Mouse (Mus musculus): ENCODE measurements around the gene Gm11111. TPM values are rescaled to one million over a fixed set of nuclear protein-coding genes. Genes with fewer than 3 reads are reported as not detected.

Gm11111 gene
- polyA plus RNA-seq, 1 experiment: not detected

DNA sequence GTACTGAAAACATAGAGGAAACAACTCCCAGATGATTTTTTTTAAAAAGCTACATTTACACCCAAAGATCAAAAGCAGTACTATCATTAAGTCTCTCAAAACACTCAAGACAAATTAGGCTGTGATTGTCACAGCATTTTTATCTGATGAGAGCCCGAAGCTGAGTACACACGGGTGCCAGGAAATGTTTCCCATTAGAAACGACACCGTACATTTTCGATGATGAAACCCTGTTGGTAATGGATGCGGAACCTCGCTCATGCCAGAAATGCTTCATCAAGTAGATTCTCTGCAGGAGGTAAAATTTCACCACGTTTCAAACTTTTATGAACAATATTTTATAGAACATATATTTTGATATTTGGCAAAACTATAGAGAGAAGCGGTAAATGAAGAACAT, 10.3 kb downstream of the Gm11111 start:
- Histone ChIP-seq H3K79me2 (ENCODE audit: control insufficient read depth, insufficient read depth) (no peaks in the 10 kb centered on the region), H3K4me3 (ENCODE audit: insufficient read depth, poor library complexity, severe bottlenecking) (no peak overlapping the region), H3ac (ENCODE audit: control insufficient read depth, insufficient read length, low read depth) (no peak overlapping the region), H3K36me3 (ENCODE audit: control insufficient read depth, insufficient read depth) (no peaks in the 10 kb centered on the region), H3K79me3 (ENCODE audit: low read depth) (no peaks in the 10 kb centered on the region), H3K27me3 (ENCODE audit: control insufficient read depth, insufficient read depth, insufficient read length) (peaks cover 3% of the 10 kb centered on the region)
- TF ChIP-seq MYOG (IDR thresholded peaks at IDR 0.05; ENCODE audit: control insufficient read depth, extremely low read depth, insufficient read length): no peak
- no peak for TF ChIP-seq CEBPB (IDR thresholded peaks at IDR 0.05; ENCODE audit: low read depth)
- TF ChIP-seq USF1 (IDR thresholded peaks at IDR 0.05; ENCODE audit: low read depth): no peak
- no peak for TF ChIP-seq FOSL1 (IDR thresholded peaks at IDR 0.05; ENCODE audit: insufficient read depth, low read length, poor library complexity, severe bottlenecking)
- no peak for TF ChIP-seq CTCF (IDR thresholded peaks at IDR 0.05; ENCODE audit: control insufficient read depth, insufficient read depth, insufficient read length)
- TF ChIP-seq MYOD1 (IDR thresholded peaks at IDR 0.05; ENCODE audit: control insufficient read depth, insufficient read length, low read depth): no peak
- TF ChIP-seq MAX (IDR thresholded peaks at IDR 0.05): no peak

GRCm38 (mm10) chr5:98563801-98564200, 11.3 kb downstream of the Gm11111 start:
- H3ac ChIP-seq (ENCODE audit: control insufficient read depth, insufficient read length, low read depth): no peak overlapping the region
- no peaks in the 10 kb centered on the region for H3K36me3 ChIP-seq (ENCODE audit: control insufficient read depth, insufficient read depth)
- H3K79me3 ChIP-seq (ENCODE audit: low read depth): no peaks in the 10 kb centered on the region
- TF ChIP-seq MYOG (IDR thresholded peaks at IDR 0.05; ENCODE audit: control insufficient read depth, extremely low read depth, insufficient read length) (no peak), USF1 (IDR thresholded peaks at IDR 0.05; ENCODE audit: low read depth) (no peak), MAX (IDR thresholded peaks at IDR 0.05) (no peak), FOSL1 (IDR thresholded peaks at IDR 0.05; ENCODE audit: insufficient read depth, low read length, poor library complexity, severe bottlenecking) (no peak), MYOD1 (IDR thresholded peaks at IDR 0.05; ENCODE audit: control insufficient read depth, insufficient read length, low read depth) (no peak), CTCF (IDR thresholded peaks at IDR 0.05; ENCODE audit: control insufficient read depth, insufficient read depth, insufficient read length) (no peak), CEBPB (IDR thresholded peaks at IDR 0.05; ENCODE audit: low read depth) (no peak)
- no peak overlapping the region for H3K4me3 ChIP-seq (ENCODE audit: insufficient read depth, poor library complexity, severe bottlenecking)
- H3K79me2 ChIP-seq (ENCODE audit: control insufficient read depth, insufficient read depth): no peaks in the 10 kb centered on the region
- peaks cover 3% of the 10 kb centered on the region for H3K27me3 ChIP-seq (ENCODE audit: control insufficient read depth, insufficient read depth, insufficient read length)

- Histone ChIP-seq H3K36me3 (ENCODE audit: control insufficient read depth, insufficient read depth) (no peaks in the 10 kb centered on the region), H3K4me3 (ENCODE audit: insufficient read depth, poor library complexity, severe bottlenecking) (no peak overlapping the region), H3K79me2 (ENCODE audit: control insufficient read depth, insufficient read depth) (no peaks in the 10 kb centered on the region), H3ac (ENCODE audit: control insufficient read depth, insufficient read length, low read depth) (no peak overlapping the region), H3K27me3 (ENCODE audit: control insufficient read depth, insufficient read depth, insufficient read length) (peaks cover 3% of the 10 kb centered on the region), H3K79me3 (ENCODE audit: low read depth) (no peaks in the 10 kb centered on the region)
- TF ChIP-seq MAX (IDR thresholded peaks at IDR 0.05): no peak
- no peak for TF ChIP-seq FOSL1 (IDR thresholded peaks at IDR 0.05; ENCODE audit: insufficient read depth, low read length, poor library complexity, severe bottlenecking)
- TF ChIP-seq CEBPB (IDR thresholded peaks at IDR 0.05; ENCODE audit: low read depth): no peak
- TF ChIP-seq MYOG (IDR thresholded peaks at IDR 0.05; ENCODE audit: control insufficient read depth, extremely low read depth, insufficient read length): no peak
- TF ChIP-seq CTCF (IDR thresholded peaks at IDR 0.05; ENCODE audit: control insufficient read depth, insufficient read depth, insufficient read length): no peak
Observed at GRCm38 (mm10) chr5:98566461-98567193, 14.1 kb downstream of the Gm11111 start.

DNA sequence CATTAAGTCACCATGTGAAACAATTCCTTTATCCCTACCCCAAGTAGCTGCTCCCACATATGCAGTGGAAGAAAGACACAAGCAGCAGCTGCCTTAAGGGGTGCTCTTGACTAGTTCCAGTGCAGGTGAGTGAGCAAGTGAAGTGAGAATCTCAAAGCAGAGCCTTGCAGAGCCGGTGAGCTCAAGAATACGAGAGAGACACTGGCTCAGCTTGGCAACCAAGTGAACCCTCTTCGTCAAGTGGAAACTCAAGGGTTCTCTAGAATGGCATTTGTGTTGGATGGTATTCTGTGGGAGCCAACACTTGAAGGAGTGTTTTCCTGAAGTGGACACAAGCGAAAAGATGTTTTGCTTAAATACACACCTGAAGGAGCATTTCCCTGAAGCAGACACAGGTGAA, 16.0 kb downstream of the Gm11111 start:
- Histone ChIP-seq H3K4me3 (ENCODE audit: insufficient read depth, poor library complexity, severe bottlenecking) (no peak overlapping the region), H3ac (ENCODE audit: control insufficient read depth, insufficient read length, low read depth) (no peak overlapping the region), H3K79me3 (ENCODE audit: low read depth) (no peaks in the 10 kb centered on the region), H3K27me3 (ENCODE audit: control insufficient read depth, insufficient read depth, insufficient read length) (peaks cover 4% of the 10 kb centered on the region), H3K79me2 (ENCODE audit: control insufficient read depth, insufficient read depth) (no peaks in the 10 kb centered on the region), H3K36me3 (ENCODE audit: control insufficient read depth, insufficient read depth) (no peaks in the 10 kb centered on the region)
- no peak for TF ChIP-seq CTCF (IDR thresholded peaks at IDR 0.05; ENCODE audit: control insufficient read depth, insufficient read depth, insufficient read length)
- TF ChIP-seq USF1 (IDR thresholded peaks at IDR 0.05; ENCODE audit: low read depth): no peak
- TF ChIP-seq CEBPB (IDR thresholded peaks at IDR 0.05; ENCODE audit: low read depth): no peak
- no peak for TF ChIP-seq MYOG (IDR thresholded peaks at IDR 0.05; ENCODE audit: control insufficient read depth, extremely low read depth, insufficient read length)
- TF ChIP-seq MAX (IDR thresholded peaks at IDR 0.05): no peak
- no peak for TF ChIP-seq MYOD1 (IDR thresholded peaks at IDR 0.05; ENCODE audit: control insufficient read depth, insufficient read length, low read depth)
- no peak for TF ChIP-seq FOSL1 (IDR thresholded peaks at IDR 0.05; ENCODE audit: insufficient read depth, low read length, poor library complexity, severe bottlenecking)

DNA sequence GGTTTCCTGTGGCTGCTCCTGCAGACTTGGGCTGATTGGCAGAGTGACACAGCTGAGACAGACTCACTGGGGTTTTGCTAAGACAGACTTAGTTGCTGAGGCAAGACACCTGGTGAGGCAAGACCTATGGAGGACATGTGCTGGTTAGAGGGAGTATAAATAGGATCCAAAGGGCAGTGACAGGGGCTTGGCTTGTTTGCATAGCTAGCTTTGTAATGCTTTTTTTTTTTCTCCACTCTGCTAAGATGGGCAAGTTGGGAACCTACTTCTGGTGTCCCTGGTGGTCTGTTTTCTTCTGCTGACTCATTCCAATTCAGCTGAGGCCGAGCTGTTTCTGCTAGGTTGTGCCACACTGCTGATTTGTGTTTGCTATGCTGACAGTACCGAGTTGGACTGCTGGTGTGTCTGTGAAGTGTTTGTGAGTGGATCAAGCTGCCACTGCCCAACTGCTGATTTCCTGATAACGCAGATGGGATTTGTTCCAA, 16.6 kb downstream of the Gm11111 start:
- H3ac ChIP-seq (ENCODE audit: control insufficient read depth, insufficient read length, low read depth): no peak overlapping the region
- H3K79me3 ChIP-seq (ENCODE audit: low read depth): no peaks in the 10 kb centered on the region
- H3K4me3 ChIP-seq (ENCODE audit: insufficient read depth, poor library complexity, severe bottlenecking): no peak overlapping the region
- TF ChIP-seq FOSL1 (IDR thresholded peaks at IDR 0.05; ENCODE audit: insufficient read depth, low read length, poor library complexity, severe bottlenecking): no peak
- TF ChIP-seq MAX (IDR thresholded peaks at IDR 0.05): no peak
- no peak for TF ChIP-seq CTCF (IDR thresholded peaks at IDR 0.05; ENCODE audit: control insufficient read depth, insufficient read depth, insufficient read length)
- TF ChIP-seq CEBPB (IDR thresholded peaks at IDR 0.05; ENCODE audit: low read depth): no peak
- TF ChIP-seq USF1 (IDR thresholded peaks at IDR 0.05; ENCODE audit: low read depth): no peak
- no peak for TF ChIP-seq MYOG (IDR thresholded peaks at IDR 0.05; ENCODE audit: control insufficient read depth, extremely low read depth, insufficient read length)
- TF ChIP-seq MYOD1 (IDR thresholded peaks at IDR 0.05; ENCODE audit: control insufficient read depth, insufficient read length, low read depth): no peak
- H3K27me3 ChIP-seq (ENCODE audit: control insufficient read depth, insufficient read depth, insufficient read length): peaks cover 3% of the 10 kb centered on the region
- no peaks in the 10 kb centered on the region for H3K36me3 ChIP-seq (ENCODE audit: control insufficient read depth, insufficient read depth)
- no peaks in the 10 kb centered on the region for H3K79me2 ChIP-seq (ENCODE audit: control insufficient read depth, insufficient read depth)
